Mouse (Mus musculus): ENCODE measurements at regions not wholly inside any gene's neighbourhood (a gene's known extent, or its start where the extent isn't known, plus 50 kb on each side); places are given as distances from the start of the nearest gene placed in this dataset.

DNA sequence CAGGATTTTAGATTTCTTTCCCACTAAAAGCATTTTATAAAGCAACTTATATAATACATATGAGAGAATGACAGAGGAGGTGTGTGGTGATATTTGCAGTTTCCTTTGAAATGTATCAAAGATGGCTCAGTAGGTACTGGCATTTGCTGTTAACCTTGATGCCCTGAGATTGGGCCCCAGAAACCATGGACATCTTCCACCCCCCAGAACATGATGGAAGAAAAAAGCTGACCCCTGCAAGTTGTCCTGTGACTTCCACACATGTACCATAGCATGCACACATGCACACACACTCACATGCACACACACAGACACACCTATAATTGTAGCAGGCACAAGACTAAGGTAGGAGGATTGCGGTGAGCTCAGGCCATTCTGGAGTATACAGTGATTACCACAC is 171.4 kb downstream of the Usp46 start:
- no peak for ATAC-seq (ENCODE audit: insufficient number of reproducible peaks, low FRiP score)
- no peak overlapping the region for H3K9ac ChIP-seq
- H3K36me3 ChIP-seq: no peaks in the 10 kb centered on the region
- H3K9me3 ChIP-seq (replicated peaks): 0 out of 2 replicates have a peak, but pooled peaks cover 7% of the 10 kb centered on the region
- no peaks in the 10 kb centered on the region for H3K4me1 ChIP-seq (replicated peaks)
- 93% methylated on average over 1 of the region's 1 CpGs for WGBS
- no peak overlapping the region for H3K27ac ChIP-seq (ENCODE audit: poor library complexity, severe bottlenecking)
- H3K4me2 ChIP-seq: no peak overlapping the region
- no peak overlapping the region for H3K4me3 ChIP-seq
- no peaks in the 10 kb centered on the region for H3K27me3 ChIP-seq (replicated peaks)

DNA sequence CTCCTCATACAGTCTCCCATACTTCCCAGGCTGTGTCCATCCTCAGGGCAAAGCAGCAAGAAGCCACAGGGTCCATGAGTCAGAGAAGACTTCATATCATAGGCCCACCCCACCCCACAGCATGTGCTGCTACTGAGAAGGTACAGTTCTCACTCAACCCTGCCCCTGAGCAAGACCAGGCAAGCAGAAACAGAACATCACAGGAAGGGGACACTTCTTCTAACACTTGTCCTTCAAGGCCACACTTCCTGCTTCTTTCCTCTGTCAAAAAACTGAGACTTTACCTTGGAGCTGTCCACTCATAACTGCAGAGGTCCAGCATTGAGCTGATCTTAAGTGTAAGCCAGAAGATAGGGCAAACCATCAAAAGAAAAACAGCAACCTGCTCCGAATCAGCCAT is 166.6 kb downstream of the Usp46 start:
- Histone ChIP-seq H3K9me3 (replicated peaks) (no peaks in the 10 kb centered on the region), H3K4me3 (no peak overlapping the region), H3K4me1 (replicated peaks) (0 out of 2 replicates have a peak, but pooled peaks cover 5% of the 10 kb centered on the region), H3K4me2 (no peak overlapping the region), H3K36me3 (no peaks in the 10 kb centered on the region), H3K27me3 (replicated peaks) (no peaks in the 10 kb centered on the region), H3K9ac (no peak overlapping the region), H3K27ac (ENCODE audit: poor library complexity, severe bottlenecking) (no peak overlapping the region)
- no peak for ATAC-seq (ENCODE audit: insufficient number of reproducible peaks, low FRiP score)
- WGBS: 70% methylated on average over 1 of the region's 1 CpGs

DNA sequence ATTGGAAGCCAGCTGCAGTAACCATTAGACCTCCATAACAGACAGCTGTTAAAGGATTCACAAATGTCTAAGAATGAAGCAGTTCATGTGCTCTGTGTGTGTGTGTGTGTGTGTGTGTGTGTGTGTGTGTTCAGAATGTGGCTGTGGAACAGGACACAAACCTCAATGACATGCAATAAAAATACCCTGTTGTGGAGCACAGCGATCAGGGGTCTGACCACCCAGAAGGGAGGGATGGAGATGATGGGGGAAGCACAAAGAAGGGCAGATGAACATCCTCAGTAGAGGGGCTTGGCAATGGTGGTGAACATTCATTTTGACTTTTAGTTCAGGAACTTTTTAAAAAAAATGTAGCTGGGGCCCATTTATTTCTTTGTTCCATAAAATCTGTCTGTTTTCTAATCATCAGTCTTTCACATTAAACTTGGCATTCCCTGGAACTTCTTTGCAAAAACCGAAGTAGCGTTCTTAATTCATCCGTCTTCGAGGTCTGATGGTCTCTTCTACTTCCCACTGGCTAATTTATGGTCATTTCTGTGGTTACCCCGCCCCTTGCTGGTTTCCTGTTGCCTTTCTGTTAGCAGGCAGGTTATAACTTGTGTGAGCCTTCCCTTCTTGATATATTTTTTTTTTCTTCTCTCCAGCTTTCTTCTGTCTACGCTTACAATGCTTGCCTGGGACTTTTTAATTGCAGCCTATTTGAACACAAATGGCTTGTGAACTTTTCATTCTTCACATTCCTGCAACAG is 165.6 kb downstream of the Usp46 start:
- 0 out of 2 replicates have a peak, but pooled peaks cover 5% of the 10 kb centered on the region for H3K4me1 ChIP-seq (replicated peaks)
- H3K27me3 ChIP-seq (replicated peaks): no peaks in the 10 kb centered on the region
- no peaks in the 10 kb centered on the region for H3K9me3 ChIP-seq (replicated peaks)
- WGBS: 81% methylated on average over 7 of the region's 7 CpGs
- H3K27ac ChIP-seq (ENCODE audit: poor library complexity, severe bottlenecking): no peak overlapping the region
- no peak for ATAC-seq (ENCODE audit: insufficient number of reproducible peaks, low FRiP score)
- no peaks in the 10 kb centered on the region for H3K36me3 ChIP-seq
- H3K9ac ChIP-seq: no peak overlapping the region
- no peak overlapping the region for H3K4me3 ChIP-seq
- no peak overlapping the region for H3K4me2 ChIP-seq

DNA sequence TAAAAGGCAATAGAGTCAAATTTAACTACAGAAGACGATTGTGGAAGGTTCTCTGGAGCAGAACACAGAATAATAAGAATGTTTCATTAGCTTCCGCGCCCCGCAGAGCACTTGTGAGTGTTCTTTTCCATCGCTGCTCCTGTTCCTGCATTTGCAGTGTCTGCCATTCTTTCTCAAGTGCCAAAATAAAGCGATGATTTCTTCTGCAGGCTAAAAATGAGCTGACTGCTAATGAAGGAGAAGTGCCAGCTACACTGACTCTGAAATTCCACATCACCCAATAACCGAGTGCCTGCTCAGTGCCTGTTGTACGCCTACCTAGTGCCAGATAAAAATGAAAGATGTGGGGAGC is 165.0 kb downstream of the Usp46 start:
- Histone ChIP-seq H3K36me3 (no peaks in the 10 kb centered on the region), H3K27ac (ENCODE audit: poor library complexity, severe bottlenecking) (no peak overlapping the region), H3K9ac (no peak overlapping the region), H3K4me2 (no peak overlapping the region), H3K27me3 (replicated peaks) (no peaks in the 10 kb centered on the region), H3K4me3 (no peak overlapping the region), H3K9me3 (replicated peaks) (no peaks in the 10 kb centered on the region), H3K4me1 (replicated peaks) (0 out of 2 replicates have a peak, but pooled peaks cover 5% of the 10 kb centered on the region)
- 74% methylated on average over 8 of the region's 8 CpGs for WGBS
- ATAC-seq (ENCODE audit: insufficient number of reproducible peaks, low FRiP score): no peak

DNA sequence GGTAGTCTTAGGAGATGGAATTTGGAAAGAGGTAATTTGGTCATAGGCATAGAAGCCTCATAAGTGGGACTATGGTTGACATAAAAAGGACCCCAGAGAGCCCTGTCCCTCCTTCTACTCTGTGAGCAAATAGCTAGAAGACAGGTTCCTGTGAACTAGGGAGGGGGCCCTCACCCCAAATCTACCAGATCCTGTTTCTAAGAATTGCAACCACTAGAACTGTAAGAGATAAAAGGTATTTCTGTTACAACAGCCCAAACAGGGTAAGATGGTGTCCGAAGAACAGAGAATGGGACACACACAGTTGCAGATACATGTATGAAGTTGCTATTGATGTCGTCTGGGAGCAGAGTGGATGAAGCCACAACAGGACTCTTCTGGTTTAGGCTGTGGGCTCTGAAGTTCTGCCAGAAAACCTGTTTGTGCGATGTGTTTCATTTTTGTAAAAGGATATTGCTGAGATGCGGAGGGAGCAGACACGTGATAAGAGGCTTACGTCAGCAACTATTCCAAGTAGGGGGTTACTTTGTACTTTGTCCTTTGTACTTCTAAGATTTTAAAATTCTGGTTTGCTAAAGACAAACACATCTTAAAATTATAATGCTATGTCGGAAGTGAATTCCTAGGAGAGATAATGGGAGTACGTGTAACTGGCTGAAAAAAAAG is 164.0 kb downstream of the Usp46 start:
- WGBS: 72% methylated on average over 8 of the region's 8 CpGs
- no peaks in the 10 kb centered on the region for H3K27me3 ChIP-seq (replicated peaks)
- no peak for ATAC-seq (ENCODE audit: insufficient number of reproducible peaks, low FRiP score)

DNA sequence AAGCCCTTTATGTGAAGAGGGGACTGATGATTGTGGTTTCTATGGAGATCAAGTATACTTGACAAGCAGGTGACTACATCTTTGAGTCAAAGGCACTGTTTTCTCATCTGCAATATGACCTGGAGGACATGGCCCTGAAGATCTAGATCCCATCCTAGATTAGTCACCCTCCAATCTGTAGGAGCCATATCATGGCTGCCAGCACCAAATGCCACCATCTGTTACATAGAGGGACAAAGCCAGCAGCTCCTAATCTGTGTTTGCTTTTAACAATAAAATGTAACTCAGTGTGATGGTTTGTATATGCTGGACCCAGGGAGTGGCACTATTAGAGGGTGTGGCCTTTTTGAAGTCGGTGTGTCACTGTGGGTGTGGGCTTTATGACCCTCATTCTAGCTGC is 156.1 kb downstream of the Usp46 start:
- Histone ChIP-seq H3K9ac (no peak overlapping the region), H3K4me3 (no peak overlapping the region), H3K4me2 (no peak overlapping the region), H3K36me3 (no peaks in the 10 kb centered on the region), H3K4me1 (replicated peaks) (no peaks in the 10 kb centered on the region), H3K27me3 (replicated peaks) (no peaks in the 10 kb centered on the region), H3K9me3 (replicated peaks) (no peaks in the 10 kb centered on the region), H3K27ac (ENCODE audit: poor library complexity, severe bottlenecking) (no peak overlapping the region)
- WGBS: 72% methylated on average over 1 of the region's 1 CpGs
- ATAC-seq (ENCODE audit: insufficient number of reproducible peaks, low FRiP score): no peak

More for the DNA sequence above, 164.0 kb downstream of the Usp46 start:
- no peak overlapping the region for H3K9ac ChIP-seq
- no peak overlapping the region for H3K27ac ChIP-seq (ENCODE audit: poor library complexity, severe bottlenecking)
- no peaks in the 10 kb centered on the region for H3K36me3 ChIP-seq
- H3K4me1 ChIP-seq (replicated peaks): 0 out of 2 replicates have a peak, but pooled peaks cover 5% of the 10 kb centered on the region
- no peak overlapping the region for H3K4me3 ChIP-seq
- H3K4me2 ChIP-seq: no peak overlapping the region
- no peaks in the 10 kb centered on the region for H3K9me3 ChIP-seq (replicated peaks)

DNA sequence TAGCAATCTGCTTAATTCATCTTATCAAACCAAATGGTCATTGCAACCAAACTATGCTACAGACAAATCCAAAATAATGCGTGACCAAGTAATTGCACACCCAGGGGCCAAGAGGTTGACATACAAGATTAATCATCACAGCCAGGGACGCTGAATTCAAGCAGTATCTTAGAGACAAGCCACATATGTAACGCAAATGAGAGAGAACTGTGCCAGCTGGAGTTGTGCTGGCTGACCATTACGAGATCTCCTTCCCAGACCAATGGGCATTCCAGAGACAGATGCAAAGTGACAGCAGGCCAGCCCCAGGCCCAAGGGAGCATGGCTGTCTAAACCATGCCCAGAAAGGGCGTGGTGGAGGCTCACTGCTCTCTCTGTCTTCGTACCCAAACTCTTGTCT is 155.1 kb downstream of the Usp46 start:
- no peak for ATAC-seq (ENCODE audit: insufficient number of reproducible peaks, low FRiP score)

DNA sequence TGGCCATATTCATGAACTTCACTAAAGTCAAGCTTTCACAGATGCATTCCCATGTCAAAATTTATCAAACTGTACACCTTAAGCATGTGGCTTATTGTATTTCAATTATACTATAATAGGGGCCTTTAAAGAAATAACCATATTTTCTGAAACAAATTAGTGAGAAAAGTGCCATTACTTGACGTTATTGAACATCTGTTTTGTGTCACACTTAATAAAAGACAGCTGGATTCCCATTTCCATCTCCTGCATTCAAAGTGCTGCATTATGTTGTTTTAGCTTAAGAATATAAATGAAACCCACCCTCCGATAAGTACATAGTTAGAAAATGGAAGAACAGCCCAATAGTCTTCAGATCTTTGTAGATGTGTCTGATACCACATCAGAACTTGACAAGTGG is 150.2 kb downstream of the Usp46 start:
- H3K4me1 ChIP-seq (replicated peaks): no peaks in the 10 kb centered on the region
- no peaks in the 10 kb centered on the region for H3K27me3 ChIP-seq (replicated peaks)
- ATAC-seq (ENCODE audit: insufficient number of reproducible peaks, low FRiP score): no peak
- no peak overlapping the region for H3K4me3 ChIP-seq
- WGBS: 66% methylated on average over 2 of the region's 2 CpGs
- H3K9ac ChIP-seq: no peak overlapping the region
- H3K27ac ChIP-seq (ENCODE audit: poor library complexity, severe bottlenecking): no peak overlapping the region
- no peaks in the 10 kb centered on the region for H3K9me3 ChIP-seq (replicated peaks)
- H3K36me3 ChIP-seq: no peaks in the 10 kb centered on the region
- no peak overlapping the region for H3K4me2 ChIP-seq

More for the DNA sequence above, 155.1 kb downstream of the Usp46 start:
- Histone ChIP-seq H3K4me3 (no peak overlapping the region), H3K4me2 (no peak overlapping the region), H3K9ac (no peak overlapping the region), H3K36me3 (no peaks in the 10 kb centered on the region), H3K4me1 (replicated peaks) (no peaks in the 10 kb centered on the region), H3K9me3 (replicated peaks) (no peaks in the 10 kb centered on the region), H3K27me3 (replicated peaks) (no peaks in the 10 kb centered on the region), H3K27ac (ENCODE audit: poor library complexity, severe bottlenecking) (no peak overlapping the region)
- 68% methylated on average over 6 of the region's 6 CpGs for WGBS

DNA sequence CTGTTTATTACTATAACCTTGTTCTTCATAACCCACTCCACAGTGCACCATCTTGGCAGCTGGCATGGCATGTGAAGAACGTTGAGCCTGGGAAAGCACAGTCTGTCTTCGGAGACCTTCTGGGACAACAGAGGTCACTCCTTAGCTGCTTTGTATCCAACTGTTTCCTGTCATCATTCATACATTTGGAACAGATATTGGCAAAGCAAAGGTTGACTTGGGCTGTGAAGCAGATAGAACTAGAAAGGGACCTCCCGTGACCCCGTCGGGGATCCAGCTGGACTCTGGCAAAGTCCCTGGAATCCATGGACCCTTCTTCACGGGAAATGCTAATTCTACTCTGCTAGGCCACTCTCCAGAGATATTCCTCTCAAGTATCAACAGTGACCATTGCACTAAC is 148.3 kb downstream of the Usp46 start:
- 82% methylated on average over 6 of the region's 6 CpGs for WGBS
- Histone ChIP-seq H3K4me3 (no peak overlapping the region), H3K27me3 (replicated peaks) (no peaks in the 10 kb centered on the region), H3K27ac (ENCODE audit: poor library complexity, severe bottlenecking) (no peak overlapping the region), H3K4me2 (no peak overlapping the region), H3K9me3 (replicated peaks) (no peaks in the 10 kb centered on the region), H3K9ac (no peak overlapping the region), H3K36me3 (no peaks in the 10 kb centered on the region), H3K4me1 (replicated peaks) (no peaks in the 10 kb centered on the region)
- ATAC-seq (ENCODE audit: insufficient number of reproducible peaks, low FRiP score): no peak

DNA sequence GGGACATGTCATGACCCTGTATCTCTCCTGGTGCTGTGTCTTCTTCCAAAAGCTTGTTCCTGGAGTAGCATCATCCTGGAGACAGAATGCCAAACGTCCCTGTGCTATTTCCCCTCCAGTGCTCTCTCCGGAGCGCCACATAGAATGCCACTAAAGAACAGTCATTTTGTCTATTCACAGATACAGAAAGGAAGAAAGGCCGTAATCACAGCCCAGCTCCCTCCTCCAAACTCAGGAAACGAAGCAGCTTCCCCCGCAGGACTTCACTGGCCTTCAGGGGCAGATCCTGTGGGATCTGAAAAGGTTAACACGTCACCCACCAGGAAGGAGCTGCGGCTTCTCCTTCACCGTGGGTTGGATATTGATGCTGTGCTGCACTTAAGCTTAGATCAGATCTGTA is 140.7 kb downstream of the Usp46 start:
- Histone ChIP-seq H3K9me3 (replicated peaks) (0 out of 2 replicates have a peak, but pooled peaks cover 3% of the 10 kb centered on the region), H3K27me3 (replicated peaks) (no peaks in the 10 kb centered on the region), H3K4me1 (replicated peaks) (no peaks in the 10 kb centered on the region; the same call in 1 of the 2 replicates), H3K36me3 (no peaks in the 10 kb centered on the region), H3K4me3 (no peak overlapping the region), H3K9ac (no peak overlapping the region), H3K27ac (ENCODE audit: poor library complexity, severe bottlenecking) (no peak overlapping the region), H3K4me2 (no peak overlapping the region)
- no peak for ATAC-seq (ENCODE audit: insufficient number of reproducible peaks, low FRiP score)
- 61% methylated on average over 9 of the region's 9 CpGs for WGBS

DNA sequence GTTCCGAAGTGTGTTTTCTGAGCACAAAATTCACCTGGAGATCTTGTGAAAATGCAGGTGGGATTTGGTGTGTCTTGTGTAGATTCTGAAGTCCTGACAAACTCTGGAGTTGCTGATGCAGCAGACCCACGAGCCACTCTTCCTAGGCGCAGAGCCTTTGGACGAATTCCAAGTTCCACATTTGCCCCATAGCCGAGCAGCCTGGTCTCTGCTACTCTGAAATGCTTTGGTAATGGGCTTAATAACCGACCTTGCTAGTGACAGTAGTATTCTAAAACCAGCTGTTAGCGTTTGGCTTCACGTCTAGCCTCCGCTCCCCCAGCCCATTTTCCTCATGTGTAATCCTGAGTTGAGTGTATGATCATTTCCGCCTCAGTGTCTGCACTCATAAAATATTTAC is 139.5 kb downstream of the Usp46 start:
- WGBS: 71% methylated on average over 10 of the region's 10 CpGs
- H3K27me3 ChIP-seq (replicated peaks): no peaks in the 10 kb centered on the region
- H3K9me3 ChIP-seq (replicated peaks): 0 out of 2 replicates have a peak, but pooled peaks cover 3% of the 10 kb centered on the region
- no peak overlapping the region for H3K27ac ChIP-seq (ENCODE audit: poor library complexity, severe bottlenecking)
- no peaks in the 10 kb centered on the region; the same call in 1 of the 2 replicates for H3K4me1 ChIP-seq (replicated peaks)
- ATAC-seq (ENCODE audit: insufficient number of reproducible peaks, low FRiP score): no peak
- H3K9ac ChIP-seq: no peak overlapping the region
- H3K4me3 ChIP-seq: no peak overlapping the region
- H3K4me2 ChIP-seq: no peak overlapping the region
- H3K36me3 ChIP-seq: no peaks in the 10 kb centered on the region

Data from heart, embryonic 12.5 days (tissue).